Mouse (Mus musculus): ENCODE data around the gene Pim3. TPM values are rescaled to one million over a fixed set of nuclear protein-coding genes. Genes with fewer than 3 reads are reported as not detected.

Gene Pim3
- polyA plus RNA-seq, 1 experiment, result 35.4 TPM

GRCm38 (mm10) chr15:88896341-88896980, 34.5 kb downstream of the Pim3 start:
- 75% methylated on average over 10 of the region's 10 CpGs for whole genome bisulfite sequencing
- no peak for DNase-seq (ENCODE audit: low read depth, low spot score)

- no peak for DNase-seq (ENCODE audit: low read depth, low spot score)
- 74% methylated on average over 15 of the region's 15 CpGs for WGBS
These were observed 40.4 kb downstream of the Pim3 start for GRCm38 (mm10) chr15:88902200-88902875.

- 82% methylated on average over 1 of the region's 1 CpGs for WGBS
- no peak for DNase-seq (ENCODE audit: low read depth, low spot score)
These were observed 41.1 kb downstream of the Pim3 start for GRCm38 (mm10) chr15:88903086-88903485.

DNA sequence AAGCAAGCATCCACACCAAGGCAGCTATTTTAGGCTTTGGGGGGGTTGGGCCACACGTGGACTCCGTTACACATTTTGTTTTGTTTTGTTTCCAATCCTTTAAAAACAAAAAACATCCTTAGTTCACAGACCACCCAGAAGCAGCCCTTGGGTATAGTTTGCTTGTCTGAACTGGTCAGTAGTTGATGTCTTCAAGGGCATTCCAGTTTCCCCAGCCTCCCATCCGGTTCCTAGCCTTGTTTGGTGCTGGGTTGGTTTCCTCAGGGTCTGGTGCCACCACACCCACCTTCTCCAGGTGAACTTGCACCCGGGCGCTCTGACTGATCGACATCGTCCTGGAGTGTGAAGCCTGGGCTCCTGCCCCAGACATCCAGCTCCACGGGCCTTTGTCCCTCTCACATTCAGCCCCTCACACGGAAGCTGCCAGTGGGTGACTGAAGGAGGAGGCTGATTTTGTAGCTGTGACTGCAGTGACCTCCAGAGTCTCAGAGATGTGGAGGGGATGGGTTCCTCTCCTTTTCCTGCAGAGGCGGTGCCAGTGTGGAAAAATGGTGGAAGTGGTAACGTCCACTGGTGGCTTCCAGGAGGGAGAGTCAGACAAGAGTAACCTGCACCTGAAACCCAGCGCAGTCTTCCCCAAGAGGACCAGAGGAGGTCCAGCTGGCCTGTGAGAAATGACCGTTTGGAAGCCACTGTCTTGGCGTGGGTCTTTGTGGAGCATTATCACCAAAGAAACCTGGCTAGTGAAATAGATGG, 42.2 kb downstream of the Pim3 start:
- WGBS, result 84% methylated on average over 14 of the region's 14 CpGs
- DNase-seq (ENCODE audit: low read depth, low spot score), result no peak

- no peak for DNase-seq (ENCODE audit: low read depth, low spot score)
- WGBS, result 86% methylated on average over 4 of the region's 4 CpGs
These were observed 44.4 kb downstream of the Pim3 start for GRCm38 (mm10) chr15:88906347-88906746.

GRCm38 (mm10) chr15:88915046-88915445, 53.1 kb downstream of the Pim3 start:
- no peak for DNase-seq (ENCODE audit: low read depth, low spot score)
- WGBS, result 95% methylated on average over 7 of the region's 7 CpGs

Other genes starting within 250 kb of the Pim3 start
- 11.7 and 18.2 TPM in 2 replicates for gene Brd1, start 128.0 kb upstream of the Pim3 start, polyA plus RNA-seq (2012; rRNA removed)
- 6.4 and 8.3 TPM in 2 replicates for gene Zbed4, start 110.5 kb upstream of the Pim3 start, polyA plus RNA-seq (2012; rRNA removed)
- gene Alg12, start 42.9 kb upstream of the Pim3 start, polyA plus RNA-seq (2012; rRNA removed), result 22.8 and 25.5 TPM in 2 replicates
- gene Creld2, start 42.5 kb upstream of the Pim3 start, polyA plus RNA-seq (2012; rRNA removed), result 71.9 and 84.3 TPM in 2 replicates
- not detected in 2 replicates for gene Ttll8, start 92.2 kb downstream of the Pim3 start, polyA plus RNA-seq (2012; rRNA removed)
- 0.04 and 0.05 TPM in 2 replicates for gene Mlc1, start 116.8 kb downstream of the Pim3 start, polyA plus RNA-seq (2012; rRNA removed)
- gene Mov10l1, start 120.7 kb downstream of the Pim3 start, polyA plus RNA-seq (2012; rRNA removed), result not detected in 2 replicates
- 0.52 and 0.56 TPM in 2 replicates for gene Panx2, start 197.5 kb downstream of the Pim3 start, polyA plus RNA-seq (2012; rRNA removed)
- 85.2 and 93.7 TPM in 2 replicates for gene Trabd, start 212.9 kb downstream of the Pim3 start, polyA plus RNA-seq (2012; rRNA removed)
- gene Selenoo, start 226.9 kb downstream of the Pim3 start, polyA plus RNA-seq (2012; rRNA removed), result 33.1 and 39.4 TPM in 2 replicates